Mouse (Mus musculus) limb, embryonic 14.5 days (tissue): ENCODE results near the gene Dgki. TPM values are rescaled to one million over a fixed set of nuclear protein-coding genes. Genes with fewer than 3 reads are reported as not detected.
A peak's percentile ranks its signal among the peaks of the same experiment; 100 is the strongest.

Experiments
- ATAC-seq: fragments of 200-750 bp; cut with Nextera tagmentation; 2 replicates; pipeline ENCODE4 v1.8.0; 2017; ENCODE audit warnings: low read depth, moderate number of reproducible peaks, moderate TSS enrichment; ENCODE audit not compliant: low FRiP score
- DNase-seq: peaks from one replicate; pipeline ENCODE4 v3.0.0-alpha.2; 2015; ENCODE audit warnings: low spot score
- H3K27ac ChIP-seq: fragments of 300-500 bp; sonication (generic); replicated peaks from 2 replicates; pipeline ENCODE4 v1.5.1; 2014; ENCODE audit warnings: low read depth, mild to moderate bottlenecking, low read length, moderate library complexity, mixed read lengths
- H3K27me3 ChIP-seq: fragments of 300-500 bp; sonication (generic); 2 replicates; pipeline ENCODE4 v1.6.1; 2014; ENCODE audit warnings: low read length, mixed read lengths; ENCODE audit not compliant: control insufficient read depth, insufficient read depth
- H3K36me3 ChIP-seq: fragments of 300-500 bp; sonication (generic); 2 replicates; pipeline ENCODE4 v1.6.1; 2014; ENCODE audit warnings: mild to moderate bottlenecking, low read length, moderate library complexity, mixed read lengths; ENCODE audit not compliant: control insufficient read depth, insufficient read depth
- H3K4me1 ChIP-seq: fragments of 300-500 bp; sonication (generic); 2 replicates; pipeline ENCODE4 v1.6.1; 2014; ENCODE audit warnings: antibody characterized with exemption, low read length, mixed read lengths; ENCODE audit not compliant: control insufficient read depth, insufficient read depth
- H3K4me2 ChIP-seq: fragments of 300-500 bp; sonication (generic); replicated peaks from 2 replicates; pipeline ENCODE4 v1.6.1; 2014; ENCODE audit warnings: low read depth, mild to moderate bottlenecking, low read length, moderate library complexity; ENCODE audit not compliant: severe bottlenecking
- H3K4me3 ChIP-seq: fragments of 300-500 bp; sonication (generic); replicated peaks from 2 replicates; pipeline ENCODE4 v1.5.1; 2014; ENCODE audit warnings: low read length
- H3K9ac ChIP-seq: fragments of 300-500 bp; sonication (generic); 2 replicates; pipeline ENCODE4 v1.6.1; 2014; ENCODE audit warnings: mild to moderate bottlenecking, low read depth, low read length, moderate library complexity; ENCODE audit not compliant: severe bottlenecking
- H3K9me3 ChIP-seq: fragments of 300-500 bp; sonication (generic); 2 replicates; pipeline ENCODE4 v1.6.1; 2016; ENCODE audit warnings: low read length; ENCODE audit not compliant: control insufficient read depth
- POLR2A ChIP-seq: fragments of 200-500 bp; IDR thresholded peaks from 2 replicates; pipeline ENCODE4 v1.8.0; 2012; ENCODE audit warnings: inconsistent platforms, mild to moderate bottlenecking, moderate library complexity, borderline replicate concordance; ENCODE audit not compliant: insufficient read depth, insufficient read length; ENCODE audit errors: extremely low read depth
- WGBS: fragments of 180-500 bp; shearing (Covaris S2); extraction: QIAGEN DNeasy Blood & Tissue Kit; methylation state at CpG from one replicate; pipeline ENCODE4 v1.1.7; 2014; 5-methylcytosine and 5-hydroxymethylcytosine counted together
- polyA plus RNA-seq, 2 experiments: library from polyadenylated mRNA; depleted of rRNA in 1 of 2; stranded (reverse) in 1 of 2; unstranded in 1 of 2; fragments of >200 nt; fragmentation: Nextera tagmentation in 1 of 2; extraction: Ambion mirVana in 1 of 2; gene quantifications; 2 replicates each; pipeline versions ENCODE4 v1.2.1 to v1.2.3; 2012 to 2014

Gene Dgki
- polyA plus RNA-seq, 2 experiments, result 0.58 to 0.85 TPM

DNA sequence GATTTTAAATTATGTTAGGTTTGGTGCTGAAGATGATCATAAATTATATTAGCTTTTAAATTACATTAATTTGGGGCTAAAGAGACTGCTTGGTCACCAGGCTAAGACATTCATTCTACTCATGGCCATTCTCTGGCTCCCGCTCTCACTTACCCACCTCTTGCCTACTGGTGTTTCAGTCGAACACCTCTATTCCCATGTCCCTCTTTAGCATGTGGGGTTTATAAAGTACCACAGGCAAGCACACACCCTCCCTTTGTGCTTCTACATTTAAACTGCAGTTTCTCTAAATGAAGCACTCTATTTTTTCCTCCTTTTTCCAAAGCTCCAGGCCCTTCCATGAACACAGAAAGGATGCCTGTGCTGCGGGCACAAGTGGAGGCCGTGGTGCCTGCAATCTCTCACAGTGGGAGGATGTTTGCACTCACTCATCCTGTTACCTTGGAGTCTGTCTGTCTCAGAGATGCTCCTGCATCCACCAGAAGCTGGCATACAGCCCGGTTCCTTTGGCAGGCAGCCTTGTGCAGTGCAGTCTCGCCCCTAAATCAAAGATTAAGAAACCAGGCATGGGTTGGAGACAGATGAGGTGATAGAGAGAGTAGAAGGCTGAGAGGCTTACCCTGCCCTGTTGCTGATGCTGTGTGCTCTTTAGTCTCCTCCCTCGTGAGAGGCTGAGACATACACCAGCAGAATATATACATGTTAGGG is 449.4 kb downstream of the Dgki start:
- TF ChIP-seq POLR2A, result no peak
- Histone ChIP-seq H3K4me3 (no peak overlapping the region), H3K9ac (no peak overlapping the region), H3K27me3 (no peaks in the 10 kb centered on the region), H3K4me1 (peaks cover 5% of the 10 kb centered on the region; the same call in 1 of the 2 replicates), H3K27ac (no peak overlapping the region), H3K9me3 (no peaks in the 10 kb centered on the region), H3K4me2 (no peak overlapping the region), H3K36me3 (no peaks in the 10 kb centered on the region)
- DNase-seq (peak; percentile 72), ATAC-seq (peak; percentile 79)
- 61% methylated on average over 7 of the region's 7 CpGs for WGBS

DNA sequence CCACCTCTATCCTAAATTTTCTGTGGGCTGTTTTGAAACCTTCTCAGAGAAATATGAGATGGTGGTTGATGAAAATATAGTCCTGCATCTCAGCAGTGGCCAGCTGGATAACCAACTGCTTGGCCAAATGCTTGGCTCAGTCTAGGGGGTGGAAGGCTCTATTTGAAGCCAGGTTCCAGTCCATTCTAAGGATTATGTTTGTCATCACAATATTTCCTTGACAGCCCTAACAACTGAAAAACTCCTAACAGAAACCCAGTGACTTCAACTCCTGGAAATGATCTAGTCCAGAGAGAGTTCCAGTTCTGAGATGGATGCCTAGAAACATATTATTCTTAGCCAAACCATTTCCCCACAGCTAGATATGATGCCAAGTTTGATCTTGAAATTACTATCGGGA is 454.7 kb downstream of the Dgki start:
- ATAC-seq (no peak), DNase-seq (peak; percentile 48)
- no peak overlapping the region for H3K4me3 ChIP-seq
- H3K9ac ChIP-seq, result no peak overlapping the region
- 68% methylated on average over 1 of the region's 1 CpGs for WGBS
- H3K4me1 ChIP-seq, result peaks cover 15% of the 10 kb centered on the region
- no peaks in the 10 kb centered on the region for H3K36me3 ChIP-seq
- no peak overlapping the region for H3K4me2 ChIP-seq
- no peak for TF ChIP-seq POLR2A
- no peaks in the 10 kb centered on the region for H3K27me3 ChIP-seq
- no peak overlapping the region for H3K27ac ChIP-seq
- H3K9me3 ChIP-seq, result no peaks in the 10 kb centered on the region

DNA sequence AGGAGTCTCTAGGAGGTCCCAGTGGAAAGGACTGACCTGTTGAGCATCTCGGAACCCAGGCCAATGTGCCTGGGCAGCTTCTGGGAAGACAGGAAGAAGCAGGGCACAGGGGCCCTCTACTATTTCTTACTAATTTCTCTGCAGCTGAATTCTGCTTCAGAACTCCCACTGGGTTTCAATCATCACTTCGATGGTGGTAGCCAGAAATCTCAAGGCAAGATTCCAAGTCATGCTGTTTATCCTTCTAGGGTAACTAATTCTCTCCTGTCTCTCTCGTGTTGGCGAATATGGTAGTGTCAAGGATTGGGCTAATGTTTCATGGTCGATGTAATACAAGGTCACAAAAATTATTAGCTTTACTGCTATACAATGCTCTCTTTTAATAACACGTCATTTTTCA is 455.7 kb downstream of the Dgki start:
- no peak for TF ChIP-seq POLR2A
- Histone ChIP-seq H3K9me3 (no peaks in the 10 kb centered on the region), H3K27ac (no peak overlapping the region), H3K4me2 (no peak overlapping the region), H3K4me3 (no peak overlapping the region), H3K9ac (no peak overlapping the region), H3K4me1 (peaks cover 15% of the 10 kb centered on the region), H3K36me3 (no peaks in the 10 kb centered on the region), H3K27me3 (no peaks in the 10 kb centered on the region)
- no peak for ATAC-seq
- WGBS, result 50% methylated on average over 6 of the region's 6 CpGs
- peak; percentile 52 for DNase-seq

- TF ChIP-seq POLR2A, result no peak
- Histone ChIP-seq H3K27ac (0 out of 2 replicates have a peak overlapping the region, but pooled peaks have one; percentile 0), H3K36me3 (no peaks in the 10 kb centered on the region), H3K4me2 (no peak overlapping the region), H3K27me3 (no peaks in the 10 kb centered on the region), H3K4me3 (no peak overlapping the region), H3K4me1 (peaks cover 15% of the 10 kb centered on the region), H3K9ac (no peak overlapping the region), H3K9me3 (no peaks in the 10 kb centered on the region)
- no peak for ATAC-seq
- DNase-seq, result no peak
- 24% methylated on average over 3 of the region's 3 CpGs for WGBS
Observed at GRCm38 (mm10) chr6:36843031-36843488, 456.9 kb downstream of the Dgki start.

- H3K4me3 ChIP-seq, result no peak overlapping the region
- H3K27ac ChIP-seq, result 0 out of 2 replicates have a peak overlapping the region, but pooled peaks have one; percentile 48
- H3K4me1 ChIP-seq, result peaks cover 15% of the 10 kb centered on the region
- ATAC-seq, result no peak
- no peaks in the 10 kb centered on the region for H3K36me3 ChIP-seq
- no peak overlapping the region for H3K9ac ChIP-seq
- H3K9me3 ChIP-seq, result no peaks in the 10 kb centered on the region
- TF ChIP-seq POLR2A, result no peak
- 28% methylated on average over 5 of the region's 5 CpGs for WGBS
- no peak for DNase-seq
- H3K4me2 ChIP-seq, result no peak overlapping the region
- H3K27me3 ChIP-seq, result no peaks in the 10 kb centered on the region
Observed at GRCm38 (mm10) chr6:36842101-36842922, 457.7 kb downstream of the Dgki start.
